Mouse (Mus musculus) limb, embryonic 10.5 days (tissue): ENCODE data around the gene Itpkb. TPM values are rescaled to one million over a fixed set of nuclear protein-coding genes. Genes with fewer than 3 reads are reported as not detected.

Source experiments
- DNase-seq: peaks from one replicate; pipeline ENCODE4 v3.0.0-alpha.2; 2017; ENCODE audit warnings: low spot score
- H3K27ac ChIP-seq: fragments of 300-500 bp; sonication (generic); 2 replicates; pipeline ENCODE4 v1.5.1; 2016; ENCODE audit warnings: mild to moderate bottlenecking
- H3K27me3 ChIP-seq: fragments of 300-500 bp; sonication (generic); 2 replicates; pipeline ENCODE4 v1.6.1; 2016; ENCODE audit warnings: low read depth, mild to moderate bottlenecking; ENCODE audit not compliant: poor library complexity, severe bottlenecking
- H3K36me3 ChIP-seq: fragments of 300-500 bp; sonication (generic); 2 replicates; pipeline ENCODE4 v1.6.1; 2016; ENCODE audit warnings: mild to moderate bottlenecking, moderate library complexity
- H3K4me1 ChIP-seq: fragments of 300-500 bp; sonication (generic); 2 replicates; pipeline ENCODE4 v1.6.1; 2016
- H3K4me3 ChIP-seq: fragments of 300-500 bp; sonication (generic); 2 replicates; pipeline ENCODE4 v1.5.1; 2016; ENCODE audit warnings: mild to moderate bottlenecking, moderate library complexity
- H3K9me3 ChIP-seq: fragments of 300-500 bp; sonication (generic); replicated peaks from 2 replicates; pipeline ENCODE4 v1.6.1; 2016; ENCODE audit warnings: mild to moderate bottlenecking
- WGBS: fragments of 180-500 bp; shearing (Covaris S2); methylation state at CpG from one replicate; pipeline ENCODE4 v1.1.7; 2016; 5-methylcytosine and 5-hydroxymethylcytosine counted together
- polyA plus RNA-seq: library from polyadenylated mRNA; unstranded; fragments of >200 nt; fragmentation: Nextera tagmentation; extraction: Ambion mirVana; gene quantifications from 2 replicates; pipeline ENCODE4 v1.2.1, GENCODE M21; 2016

The Itpkb gene
- polyA plus RNA-seq, 1 experiment from 2014 or later: 10.1 TPM

DNA sequence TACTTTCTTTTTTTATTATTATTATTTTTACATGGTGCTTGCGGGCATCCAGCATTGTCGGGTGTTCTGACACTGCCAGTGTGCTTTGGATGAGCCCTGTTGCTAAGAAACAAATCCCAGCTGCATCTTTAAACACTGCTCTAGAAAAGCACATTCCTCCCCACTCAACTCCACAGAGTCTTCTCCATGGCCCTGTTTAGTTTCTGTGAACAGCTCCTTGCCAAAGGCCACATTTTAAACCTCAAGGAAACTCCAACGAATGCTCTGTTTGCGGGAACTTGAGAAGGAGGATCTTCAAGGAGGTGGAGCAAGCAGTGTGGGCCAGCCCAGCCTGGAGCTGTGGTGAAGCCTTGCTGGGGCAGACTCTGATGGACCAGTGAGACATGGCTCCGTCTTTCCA, 130.4 kb downstream of the Itpkb start:
- no peak for DNase-seq
- H3K4me3 ChIP-seq: no peak overlapping the region
- H3K4me1 ChIP-seq: peaks cover 24% of the 10 kb centered on the region
- H3K27ac ChIP-seq: no peak overlapping the region
- H3K36me3 ChIP-seq: no peaks in the 10 kb centered on the region
- 62% methylated on average over 5 of the region's 5 CpGs for WGBS
- H3K9me3 ChIP-seq: no peaks in the 10 kb centered on the region
- no peaks in the 10 kb centered on the region for H3K27me3 ChIP-seq

DNA sequence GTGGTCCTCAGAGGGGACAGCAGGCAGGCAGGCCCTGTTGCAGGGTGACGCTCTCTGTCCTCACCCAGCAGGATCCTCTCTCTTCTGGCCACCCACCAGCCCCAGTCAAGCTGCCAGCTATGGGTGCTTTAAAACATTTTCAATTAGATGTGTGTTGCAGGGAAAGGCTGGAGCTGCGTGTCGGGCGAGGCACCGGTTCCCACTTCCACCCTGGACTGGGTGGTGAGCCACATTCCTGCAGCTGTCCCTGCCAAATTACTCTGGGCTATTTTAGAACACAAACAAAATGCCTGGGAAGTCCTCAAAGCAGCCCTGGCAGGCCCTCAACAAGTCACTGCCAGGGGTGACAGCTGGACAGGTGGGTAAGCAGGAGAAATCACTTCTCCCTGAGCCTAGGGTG, 132.1 kb downstream of the Itpkb start:
- WGBS: 77% methylated on average over 5 of the region's 5 CpGs
- Histone ChIP-seq H3K9me3 (no peaks in the 10 kb centered on the region), H3K27me3 (no peaks in the 10 kb centered on the region), H3K27ac (no peak overlapping the region), H3K4me1 (peaks cover 27% of the 10 kb centered on the region), H3K4me3 (no peak overlapping the region), H3K36me3 (no peaks in the 10 kb centered on the region)
- DNase-seq: no peak

DNA sequence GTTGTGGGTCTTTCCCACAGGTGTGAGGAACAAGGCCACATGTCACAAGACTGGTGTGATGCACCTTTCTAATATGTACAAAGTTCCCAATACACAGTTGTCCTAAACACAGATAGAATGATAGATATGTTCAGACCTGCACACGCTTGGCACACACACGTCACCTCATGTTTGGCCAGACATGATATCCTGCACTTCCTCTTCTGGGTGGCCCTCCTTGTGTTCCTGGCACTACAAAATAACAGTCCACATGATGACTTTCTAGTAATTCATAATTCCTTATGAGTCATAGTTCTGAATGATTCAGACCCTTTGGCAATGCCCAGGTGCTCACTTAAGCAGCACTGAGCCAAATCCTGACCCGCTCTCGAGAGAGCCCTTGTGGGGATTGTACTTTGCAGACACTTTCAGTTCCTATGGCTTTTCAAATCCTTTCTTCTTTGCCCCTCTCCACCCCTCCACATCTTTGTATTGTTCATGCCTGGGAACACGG, 132.7 kb downstream of the Itpkb start:
- Histone ChIP-seq H3K4me3 (no peak overlapping the region), H3K36me3 (no peaks in the 10 kb centered on the region), H3K4me1 (peaks cover 21% of the 10 kb centered on the region), H3K27ac (no peak overlapping the region), H3K9me3 (no peaks in the 10 kb centered on the region), H3K27me3 (no peaks in the 10 kb centered on the region)
- no peak for DNase-seq
- 92% methylated on average over 5 of the region's 5 CpGs for WGBS

DNA sequence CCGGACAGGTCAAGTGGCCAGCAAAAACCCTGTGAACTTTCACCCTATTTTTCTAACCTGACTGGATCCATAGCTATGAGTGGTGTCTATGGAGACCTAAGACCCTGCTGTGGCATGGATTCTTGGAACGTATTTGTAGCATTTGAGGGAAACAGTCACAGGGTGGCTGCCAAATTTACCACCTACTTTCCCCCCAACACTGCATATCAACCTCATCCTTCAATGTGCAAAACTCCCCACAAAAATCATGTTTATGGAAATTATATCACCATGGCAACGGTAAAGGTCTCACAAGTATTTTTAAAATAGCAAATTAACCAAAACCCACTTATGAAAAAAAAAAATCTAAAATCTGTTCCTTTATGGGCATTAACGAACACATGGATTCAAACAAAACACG, 134.1 kb downstream of the Itpkb start:
- H3K4me1 ChIP-seq: peaks cover 14% of the 10 kb centered on the region
- H3K9me3 ChIP-seq: no peaks in the 10 kb centered on the region
- H3K27ac ChIP-seq: no peak overlapping the region
- H3K27me3 ChIP-seq: no peaks in the 10 kb centered on the region
- no peak for DNase-seq
- H3K4me3 ChIP-seq: no peak overlapping the region
- 91% methylated on average over 5 of the region's 5 CpGs for WGBS
- no peaks in the 10 kb centered on the region for H3K36me3 ChIP-seq

DNA sequence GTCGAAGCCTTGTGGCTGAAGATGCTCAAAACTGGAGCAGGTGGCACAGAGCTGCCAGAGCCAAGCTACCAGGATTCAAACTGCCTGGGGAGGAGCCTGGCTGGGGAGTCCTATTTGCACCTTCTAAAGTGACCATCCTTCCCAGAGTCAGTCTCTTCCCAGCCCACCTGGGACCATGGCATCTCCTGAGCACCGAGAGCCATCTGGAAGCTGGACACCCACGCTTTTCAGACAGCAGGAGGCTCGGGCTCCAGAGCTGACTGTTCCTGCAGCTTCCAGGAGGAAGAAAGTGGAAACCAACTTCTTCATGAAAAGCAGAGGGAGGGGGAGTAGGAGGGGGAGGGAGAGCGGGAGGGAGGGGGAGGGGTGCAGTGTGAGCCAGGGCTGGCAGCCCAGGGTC, 135.3 kb downstream of the Itpkb start:
- H3K36me3 ChIP-seq: no peaks in the 10 kb centered on the region
- 71% methylated on average over 5 of the region's 5 CpGs for WGBS
- H3K4me1 ChIP-seq: peaks cover 8% of the 10 kb centered on the region; the same call in 1 of the 2 replicates
- no peak overlapping the region for H3K4me3 ChIP-seq
- H3K27ac ChIP-seq: no peak overlapping the region
- no peak for DNase-seq
- no peaks in the 10 kb centered on the region for H3K27me3 ChIP-seq
- H3K9me3 ChIP-seq: no peaks in the 10 kb centered on the region

DNA sequence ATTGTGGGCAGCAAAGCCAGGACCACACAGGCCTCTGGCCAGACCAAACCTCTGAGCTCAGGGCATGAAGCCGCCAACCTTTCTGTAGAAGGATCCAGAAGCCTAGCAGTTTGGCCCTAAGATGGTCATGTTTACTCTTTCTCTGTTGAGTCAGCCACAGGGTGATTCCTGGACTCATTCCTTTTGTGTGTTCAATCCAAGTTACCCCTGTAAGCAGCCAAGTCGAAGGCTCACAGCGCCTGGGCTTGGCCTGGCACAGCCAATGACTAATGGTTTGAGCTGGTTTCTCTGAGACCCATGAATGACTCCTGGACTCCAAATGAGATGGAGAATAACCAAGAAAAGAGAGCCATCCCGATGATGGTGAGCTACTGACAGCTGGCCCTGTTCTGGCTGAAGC, 137.7 kb downstream of the Itpkb start:
- H3K4me3 ChIP-seq: no peak overlapping the region
- no peaks in the 10 kb centered on the region for H3K36me3 ChIP-seq
- H3K27ac ChIP-seq: no peak overlapping the region
- DNase-seq: no peak
- no peaks in the 10 kb centered on the region for H3K9me3 ChIP-seq
- no peaks in the 10 kb centered on the region for H3K27me3 ChIP-seq
- 90% methylated on average over 4 of the region's 4 CpGs for WGBS
- peaks cover 7% of the 10 kb centered on the region; the same call in 1 of the 2 replicates for H3K4me1 ChIP-seq

DNA sequence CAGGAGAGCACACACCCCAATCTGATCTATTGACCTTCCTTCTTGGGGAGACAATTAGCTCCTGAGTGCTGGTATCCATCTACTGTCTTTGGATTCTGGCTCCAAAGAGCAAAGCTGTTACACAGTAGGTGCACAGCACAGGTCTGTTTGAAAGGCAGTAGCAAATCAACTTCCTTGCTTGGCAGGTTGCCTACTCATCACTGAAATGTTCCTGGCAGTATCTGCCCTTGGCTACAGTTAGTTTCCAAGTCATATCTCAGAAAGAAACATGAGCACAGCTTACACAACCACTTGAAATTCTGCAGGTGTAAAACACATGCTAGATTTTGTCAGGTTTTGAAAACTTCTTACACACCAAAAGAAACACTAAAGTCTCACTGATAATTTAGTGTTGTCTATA, 143.3 kb downstream of the Itpkb start:
- DNase-seq: no peak
- no peak overlapping the region for H3K4me3 ChIP-seq
- H3K27ac ChIP-seq: no peak overlapping the region
- no peaks in the 10 kb centered on the region for H3K9me3 ChIP-seq
- H3K4me1 ChIP-seq: no peaks in the 10 kb centered on the region
- no peaks in the 10 kb centered on the region for H3K36me3 ChIP-seq
- no peaks in the 10 kb centered on the region; the same call in 1 of the 2 replicates for H3K27me3 ChIP-seq

Other genes starting within 250 kb of the Itpkb start
- gene Coq8a, start 130.9 kb upstream of the Itpkb start, polyA plus RNA-seq: 2.1 and 2.4 TPM in 2 replicates
- 6.7 and 7.1 TPM in 2 replicates for gene Psen2, start 67.0 kb upstream of the Itpkb start, polyA plus RNA-seq
- gene Stum, start 153.0 kb downstream of the Itpkb start, polyA plus RNA-seq: 0.39 and 0.60 TPM in 2 replicates
- gene Parp1, start 238.4 kb downstream of the Itpkb start, polyA plus RNA-seq: 267 and 278 TPM in 2 replicates